Mouse (Mus musculus): ENCODE measurements around the gene AC124108.1. TPM values are rescaled to one million over a fixed set of nuclear protein-coding genes. Genes with fewer than 3 reads are reported as not detected.

Gene AC124108.1
- polyA plus RNA-seq, 1 experiment from 2014 or later: 4.4 TPM

- no peak overlapping the region for H3K9ac ChIP-seq (replicated peaks; ENCODE audit: low read length)
- DNase-seq (no peak), ATAC-seq (ENCODE audit: low FRiP score, low TSS enrichment) (no peak)
- H3K36me3 ChIP-seq (ENCODE audit: control insufficient read depth, insufficient read depth, low read length): no peaks in the 10 kb centered on the region
- no peak overlapping the region for H3K4me3 ChIP-seq (replicated peaks; ENCODE audit: low read depth, low read length)
- no peak overlapping the region for H3K27ac ChIP-seq (replicated peaks; ENCODE audit: low read depth, low read length)
- 60% methylated on average over 1 of the region's 1 CpGs for WGBS
- no peaks in the 10 kb centered on the region for H3K9me3 ChIP-seq (ENCODE audit: control insufficient read depth, low read length)
- 0 out of 2 replicates have a peak, but pooled peaks cover 7% of the 10 kb centered on the region for H3K4me1 ChIP-seq (ENCODE audit: control insufficient read depth, insufficient read depth, low read length)
- H3K27me3 ChIP-seq (ENCODE audit: control insufficient read depth, insufficient read depth, low read length): no peaks in the 10 kb centered on the region
- no peak overlapping the region for H3K4me2 ChIP-seq (ENCODE audit: low read length)
Measured at GRCm38 (mm10) chr1:132150171-132150570, 41.1 kb upstream of the AC124108.1 start.

- no peaks in the 10 kb centered on the region for H3K9me3 ChIP-seq (ENCODE audit: control insufficient read depth, low read length)
- no peaks in the 10 kb centered on the region for H3K27me3 ChIP-seq (ENCODE audit: control insufficient read depth, insufficient read depth, low read length)
- no peak overlapping the region for H3K9ac ChIP-seq (replicated peaks; ENCODE audit: low read length)
- no peaks in the 10 kb centered on the region for H3K36me3 ChIP-seq (ENCODE audit: control insufficient read depth, insufficient read depth, low read length)
- no peak for ATAC-seq (ENCODE audit: low FRiP score, low TSS enrichment)
- H3K4me3 ChIP-seq (replicated peaks; ENCODE audit: low read depth, low read length): no peak overlapping the region
- 0 out of 2 replicates have a peak, but pooled peaks cover 7% of the 10 kb centered on the region for H3K4me1 ChIP-seq (ENCODE audit: control insufficient read depth, insufficient read depth, low read length)
- no peak overlapping the region for H3K27ac ChIP-seq (replicated peaks; ENCODE audit: low read depth, low read length)
- DNase-seq: no peak
- 72% methylated on average over 15 of the region's 15 CpGs for WGBS
- H3K4me2 ChIP-seq (ENCODE audit: low read length): no peak overlapping the region
Measured at GRCm38 (mm10) chr1:132150817-132151601, 40.2 kb upstream of the AC124108.1 start.

GRCm38 (mm10) chr1:132151908-132152307, 39.3 kb upstream of the AC124108.1 start:
- no peak overlapping the region for H3K9ac ChIP-seq (replicated peaks; ENCODE audit: low read length)
- 66% methylated on average over 2 of the region's 2 CpGs for WGBS
- H3K27ac ChIP-seq (replicated peaks; ENCODE audit: low read depth, low read length): no peak overlapping the region
- DNase-seq (no peak), ATAC-seq (ENCODE audit: low FRiP score, low TSS enrichment) (no peak)
- no peaks in the 10 kb centered on the region for H3K9me3 ChIP-seq (ENCODE audit: control insufficient read depth, low read length)
- H3K27me3 ChIP-seq (ENCODE audit: control insufficient read depth, insufficient read depth, low read length): no peaks in the 10 kb centered on the region
- H3K4me3 ChIP-seq (replicated peaks; ENCODE audit: low read depth, low read length): no peak overlapping the region
- 0 out of 2 replicates have a peak, but pooled peaks cover 7% of the 10 kb centered on the region for H3K4me1 ChIP-seq (ENCODE audit: control insufficient read depth, insufficient read depth, low read length)
- H3K4me2 ChIP-seq (ENCODE audit: low read length): no peak overlapping the region
- no peaks in the 10 kb centered on the region for H3K36me3 ChIP-seq (ENCODE audit: control insufficient read depth, insufficient read depth, low read length)

GRCm38 (mm10) chr1:132153086-132153690, 38.1 kb upstream of the AC124108.1 start:
- H3K9ac ChIP-seq (replicated peaks; ENCODE audit: low read length): no peak overlapping the region
- no peak overlapping the region for H3K27ac ChIP-seq (replicated peaks; ENCODE audit: low read depth, low read length)
- H3K9me3 ChIP-seq (ENCODE audit: control insufficient read depth, low read length): no peaks in the 10 kb centered on the region
- H3K4me1 ChIP-seq (ENCODE audit: control insufficient read depth, insufficient read depth, low read length): peaks cover 14% of the 10 kb centered on the region
- H3K27me3 ChIP-seq (ENCODE audit: control insufficient read depth, insufficient read depth, low read length): no peaks in the 10 kb centered on the region
- H3K36me3 ChIP-seq (ENCODE audit: control insufficient read depth, insufficient read depth, low read length): no peaks in the 10 kb centered on the region
- 34% methylated on average over 15 of the region's 15 CpGs for WGBS
- no peak overlapping the region for H3K4me3 ChIP-seq (replicated peaks; ENCODE audit: low read depth, low read length)
- DNase-seq: no peak
- no peak for ATAC-seq (ENCODE audit: low FRiP score, low TSS enrichment)
- no peak overlapping the region for H3K4me2 ChIP-seq (ENCODE audit: low read length)

- Histone ChIP-seq H3K4me3 (replicated peaks; ENCODE audit: low read depth, low read length) (no peak overlapping the region), H3K9me3 (ENCODE audit: control insufficient read depth, low read length) (no peaks in the 10 kb centered on the region), H3K27ac (replicated peaks; ENCODE audit: low read depth, low read length) (no peak overlapping the region), H3K27me3 (ENCODE audit: control insufficient read depth, insufficient read depth, low read length) (no peaks in the 10 kb centered on the region), H3K36me3 (ENCODE audit: control insufficient read depth, insufficient read depth, low read length) (no peaks in the 10 kb centered on the region), H3K4me1 (ENCODE audit: control insufficient read depth, insufficient read depth, low read length) (peaks cover 14% of the 10 kb centered on the region), H3K4me2 (ENCODE audit: low read length) (no peak overlapping the region), H3K9ac (replicated peaks; ENCODE audit: low read length) (no peak overlapping the region)
- DNase-seq: no peak
- WGBS: 13% methylated on average over 8 of the region's 8 CpGs
- ATAC-seq (ENCODE audit: low FRiP score, low TSS enrichment): no peak
Measured at GRCm38 (mm10) chr1:132153691-132154090, 37.6 kb upstream of the AC124108.1 start.

- Histone ChIP-seq H3K4me2 (ENCODE audit: low read length) (no peak overlapping the region), H3K9me3 (ENCODE audit: control insufficient read depth, low read length) (no peaks in the 10 kb centered on the region), H3K4me3 (replicated peaks; ENCODE audit: low read depth, low read length) (no peak overlapping the region), H3K36me3 (ENCODE audit: control insufficient read depth, insufficient read depth, low read length) (no peaks in the 10 kb centered on the region), H3K4me1 (ENCODE audit: control insufficient read depth, insufficient read depth, low read length) (peaks cover 27% of the 10 kb centered on the region), H3K9ac (replicated peaks; ENCODE audit: low read length) (no peak overlapping the region), H3K27me3 (ENCODE audit: control insufficient read depth, insufficient read depth, low read length) (no peaks in the 10 kb centered on the region), H3K27ac (replicated peaks; ENCODE audit: low read depth, low read length) (no peak overlapping the region)
- 10% methylated on average over 6 of the region's 6 CpGs for WGBS
- ATAC-seq (ENCODE audit: low FRiP score, low TSS enrichment) (no peak; the same call in 1 of the 2 replicates), DNase-seq (peak; percentile 92)
Measured at GRCm38 (mm10) chr1:132155737-132156136, 35.5 kb upstream of the AC124108.1 start.

GRCm38 (mm10) chr1:132157016-132157781, 34.1 kb upstream of the AC124108.1 start:
- Histone ChIP-seq H3K9ac (replicated peaks; ENCODE audit: low read length) (no peak overlapping the region), H3K4me3 (replicated peaks; ENCODE audit: low read depth, low read length) (no peak overlapping the region)
- 24% methylated on average over 14 of the region's 14 CpGs for WGBS

GRCm38 (mm10) chr1:132157808-132158207, 33.4 kb upstream of the AC124108.1 start:
- Histone ChIP-seq H3K4me1 (ENCODE audit: control insufficient read depth, insufficient read depth, low read length) (peaks cover 27% of the 10 kb centered on the region), H3K27ac (replicated peaks; ENCODE audit: low read depth, low read length) (peak overlapping the region; percentile 63)

More at GRCm38 (mm10) chr1:132157016-132157781, 34.1 kb upstream of the AC124108.1 start:
- DNase-seq (peak; percentile 95), ATAC-seq (ENCODE audit: low FRiP score, low TSS enrichment) (peak; percentile 83; the same call in 1 of the 2 replicates)
- Histone ChIP-seq H3K27ac (replicated peaks; ENCODE audit: low read depth, low read length) (peak overlapping the region; percentile 63), H3K4me2 (ENCODE audit: low read length) (peak overlapping the region; percentile 33), H3K27me3 (ENCODE audit: control insufficient read depth, insufficient read depth, low read length) (no peaks in the 10 kb centered on the region), H3K9me3 (ENCODE audit: control insufficient read depth, low read length) (no peaks in the 10 kb centered on the region), H3K4me1 (ENCODE audit: control insufficient read depth, insufficient read depth, low read length) (peaks cover 27% of the 10 kb centered on the region), H3K36me3 (ENCODE audit: control insufficient read depth, insufficient read depth, low read length) (no peaks in the 10 kb centered on the region)

More at GRCm38 (mm10) chr1:132157808-132158207, 33.4 kb upstream of the AC124108.1 start:
- WGBS: 24% methylated on average over 7 of the region's 7 CpGs
- Histone ChIP-seq H3K4me3 (replicated peaks; ENCODE audit: low read depth, low read length) (no peak overlapping the region), H3K9ac (replicated peaks; ENCODE audit: low read length) (no peak overlapping the region), H3K4me2 (ENCODE audit: low read length) (peak overlapping the region; percentile 33), H3K9me3 (ENCODE audit: control insufficient read depth, low read length) (no peaks in the 10 kb centered on the region), H3K27me3 (ENCODE audit: control insufficient read depth, insufficient read depth, low read length) (no peaks in the 10 kb centered on the region), H3K36me3 (ENCODE audit: control insufficient read depth, insufficient read depth, low read length) (no peaks in the 10 kb centered on the region)
- DNase-seq: no peak
- ATAC-seq (ENCODE audit: low FRiP score, low TSS enrichment): peak; percentile 28; the same call in 1 of the 2 replicates
